Comparison of ENCODE assay signal across 9 mouse cellular contexts in the genomic region with DNA sequence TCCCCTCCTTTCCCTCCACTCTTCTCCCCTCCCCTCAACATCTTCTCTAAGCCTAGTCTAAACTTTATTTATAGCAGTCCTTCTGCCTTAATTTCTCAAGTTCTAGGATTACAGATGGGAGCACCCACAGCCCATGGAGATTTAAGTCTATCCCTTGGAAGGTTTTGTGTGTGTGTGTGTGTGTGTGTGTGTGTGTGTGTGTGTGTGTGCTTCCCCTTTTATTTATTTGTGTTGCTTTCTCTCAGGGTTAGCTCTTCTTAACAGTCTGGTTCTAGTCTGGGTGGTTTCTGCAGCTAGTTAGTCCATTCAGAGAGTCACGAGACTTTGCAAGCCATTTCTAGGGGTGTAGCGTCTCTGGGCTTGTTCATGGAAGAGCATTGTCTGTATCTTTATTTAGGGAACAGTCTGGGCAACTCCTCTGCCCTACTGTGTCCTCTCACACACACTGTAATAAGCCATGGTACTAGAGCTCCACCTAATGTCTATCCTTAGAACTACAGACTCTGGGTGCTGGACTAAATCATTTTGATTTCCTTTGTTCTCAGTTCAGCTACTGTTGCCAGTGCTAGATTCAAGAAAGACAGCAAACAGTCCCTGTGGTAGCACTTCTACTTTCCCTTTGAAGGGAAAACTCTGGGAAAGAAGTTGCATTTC. TPM values are rescaled to one million over a fixed set of nuclear protein-coding genes. Genes with fewer than 3 reads are reported as not detected.
DNase-seq lines count a peak whose midpoint lies in the region; ATAC-seq lines count a peak whose summit lies in the region.
"Had no signal": no experiment of that assay in that cellular context is flagged by ENCODE, and none has a peak within 500 bp of the region (broad histone marks: within the 10 kb centered on the region; RNA-seq: fewer than 3 reads in every experiment).

No protein-coding gene starts in this region.

- H3K4me3 ChIP-seq in heart, embryonic 12.5 days = no peak overlapping the region
- H3K4me3 ChIP-seq in liver, embryonic 13.5 days (replicated peaks) = no peak overlapping the region

- peaks cover 5% of the 10 kb centered on the region for H3K4me1 ChIP-seq in heart, embryonic 12.5 days (replicated peaks)
- H3K4me1 ChIP-seq in liver, embryonic 13.5 days (replicated peaks) = peaks cover 43% of the 10 kb centered on the region

- 0 out of 2 replicates have a peak overlapping the region, but pooled peaks have one; percentile 12 for H3K4me2 ChIP-seq in heart, embryonic 12.5 days
- no peak overlapping the region for H3K4me2 ChIP-seq in liver, embryonic 13.5 days

- 2% methylated on average over 2 of the region's 2 CpGs for WGBS in heart, embryonic 12.5 days
- 3% methylated on average over 2 of the region's 2 CpGs for WGBS in liver, embryonic 13.5 days (ENCODE audit: insufficient replicate concordance)

- H3K27me3 ChIP-seq in heart, embryonic 12.5 days (replicated peaks) = no peaks in the 10 kb centered on the region
- H3K27me3 ChIP-seq in liver, embryonic 13.5 days = no peaks in the 10 kb centered on the region

- DNase-seq in CD8-positive naive resting alpha-beta T cell, adult 2 months (ENCODE audit: low read depth in 2 of 2, low spot score in 2 of 2) = peak; percentile 59 to 74
- peak; percentile 90 for DNase-seq in ZHBTc4 (ENCODE audit: low read depth, low spot score)
- peak; percentile 63 for DNase-seq in embryo, embryonic 11.5 days (ENCODE audit: low read depth, low spot score)
- DNase-seq in kidney, adult 9 months = peak; percentile 83
- peak; percentile 22 for DNase-seq in liver, embryonic 13.5 days
- DNase-seq in natural killer cell, adult 2 months (ENCODE audit: low spot score in 2 of 2) = peak; percentile 43 to 55
- DNase-seq in urinary bladder, postnatal 4 days (ENCODE audit: low spot score in 2 of 2) = no peak

- peak; percentile 85 for ATAC-seq in heart, embryonic 12.5 days (ENCODE audit: insufficient number of reproducible peaks, low FRiP score)
- peak; percentile 77 for ATAC-seq in liver, embryonic 13.5 days (ENCODE audit: low read depth)

- no peak overlapping the region for H3K9ac ChIP-seq in heart, embryonic 12.5 days
- H3K9ac ChIP-seq in liver, embryonic 13.5 days = peak overlapping the region; percentile 2; the same call in 1 of the 2 replicates

- no peaks in the 10 kb centered on the region for H3K9me3 ChIP-seq in heart, embryonic 12.5 days (replicated peaks)
- H3K9me3 ChIP-seq in liver, embryonic 13.5 days (replicated peaks) = no peaks in the 10 kb centered on the region

- no peak overlapping the region for H3K27ac ChIP-seq in heart, embryonic 12.5 days (ENCODE audit: poor library complexity, severe bottlenecking)
- H3K27ac ChIP-seq in liver, embryonic 13.5 days = 0 out of 2 replicates have a peak overlapping the region, but pooled peaks have one; percentile 13
- H3K27ac ChIP-seq: macrophage had no signal

- H3K36me3 ChIP-seq in heart, embryonic 12.5 days = peaks cover 7% of the 10 kb centered on the region; the same call in 1 of the 2 replicates
- H3K36me3 ChIP-seq in liver, embryonic 13.5 days = 0 out of 2 replicates have a peak, but pooled peaks cover 2% of the 10 kb centered on the region

RNA-seq across cellular contexts. Expression of a gene that starts 15.1 kb away (rescaled TPM):
- polyA plus RNA-seq in heart, embryonic 12.5 days (2016; fragmentation: Nextera tagmentation; extraction: Ambion mirVana) = 61.7 and 63.8 TPM in 2 replicates
- polyA plus RNA-seq in liver, embryonic 13.5 days (2015; fragmentation: Nextera tagmentation; extraction: Ambion mirVana) = 17.6 and 22.8 TPM in 2 replicates

Comparison
In these comparisons a context has a peak if more than half of its experiments do, and no peak if none do; other contexts are left out.
1. DNase-seq: peak in CD8-positive naive resting alpha-beta T cell, adult 2 months (2 of 2), ZHBTc4 (single experiment), embryo, embryonic 11.5 days (single experiment), kidney, adult 9 months (single experiment), liver, embryonic 13.5 days (single experiment) and natural killer cell, adult 2 months (2 of 2); none in urinary bladder, postnatal 4 days (0 of 2).